Mouse (Mus musculus) thymus, adult 2 months (tissue): ENCODE measurements around the gene 4921507P07Rik. TPM values are rescaled to one million over a fixed set of nuclear protein-coding genes. Genes with fewer than 3 reads are reported as not detected.

Source experiments
- DNase-seq: peaks from one replicate; pipeline ENCODE4 v3.0.0; 2021
- H3K27ac ChIP-seq: fragments of 200-500 bp; 2 replicates; pipeline ENCODE4 v1.5.1; 2012; ENCODE audit warnings: low read length, control low read depth; ENCODE audit not compliant: control insufficient read depth, insufficient read depth
- H3K27me3 ChIP-seq: fragments of 200-500 bp; 2 replicates; pipeline ENCODE4 v1.6.1; 2012; ENCODE audit warnings: mild to moderate bottlenecking, low read length, moderate library complexity, mixed read lengths; ENCODE audit not compliant: control insufficient read depth, insufficient read depth
- H3K36me3 ChIP-seq: fragments of 200-500 bp; 2 replicates; pipeline ENCODE4 v1.6.1; 2012; ENCODE audit warnings: mild to moderate bottlenecking, low read length, moderate library complexity; ENCODE audit not compliant: control insufficient read depth, insufficient read depth
- H3K4me1 ChIP-seq: fragments of 200-500 bp; replicated peaks from 2 replicates; pipeline ENCODE4 v1.6.1; 2012; ENCODE audit warnings: low read length; ENCODE audit not compliant: control insufficient read depth, insufficient read depth
- H3K4me3 ChIP-seq: fragments of 200-500 bp; 2 replicates; pipeline ENCODE4 v1.5.1; 2012; ENCODE audit warnings: mild to moderate bottlenecking, low read length, control low read depth, moderate library complexity; ENCODE audit not compliant: control insufficient read depth, insufficient read depth
- CTCF ChIP-seq: fragments of 200-500 bp; IDR thresholded peaks from 2 replicates; pipeline ENCODE4 v1.5.1; 2012; ENCODE audit warnings: mild to moderate bottlenecking, control low read depth, low read length, moderate library complexity, borderline replicate concordance; ENCODE audit not compliant: control insufficient read depth, poor library complexity, insufficient read depth; ENCODE audit errors: extremely low read depth
- POLR2A ChIP-seq: fragments of 200-500 bp; IDR thresholded peaks from 2 replicates; pipeline ENCODE4 v1.6.1; 2012; ENCODE audit warnings: mild to moderate bottlenecking, low read length, control low read depth, moderate library complexity; ENCODE audit not compliant: control insufficient read depth, poor library complexity, insufficient read depth; ENCODE audit errors: extremely low read depth
- WGBS: fragments of 180-500 bp; shearing (Covaris S2); methylation state at CpG from one replicate; pipeline ENCODE4 v1.1.7; 2018; 5-methylcytosine and 5-hydroxymethylcytosine counted together
- polyA plus RNA-seq: library from polyadenylated mRNA; depleted of rRNA; stranded (reverse); fragments of >200 nt; gene quantifications from 2 replicates; pipeline ENCODE4 v1.2.3, GENCODE M21; 2012

The 4921507P07Rik gene
- polyA plus RNA-seq, 1 experiment, result 0.20 TPM

DNA sequence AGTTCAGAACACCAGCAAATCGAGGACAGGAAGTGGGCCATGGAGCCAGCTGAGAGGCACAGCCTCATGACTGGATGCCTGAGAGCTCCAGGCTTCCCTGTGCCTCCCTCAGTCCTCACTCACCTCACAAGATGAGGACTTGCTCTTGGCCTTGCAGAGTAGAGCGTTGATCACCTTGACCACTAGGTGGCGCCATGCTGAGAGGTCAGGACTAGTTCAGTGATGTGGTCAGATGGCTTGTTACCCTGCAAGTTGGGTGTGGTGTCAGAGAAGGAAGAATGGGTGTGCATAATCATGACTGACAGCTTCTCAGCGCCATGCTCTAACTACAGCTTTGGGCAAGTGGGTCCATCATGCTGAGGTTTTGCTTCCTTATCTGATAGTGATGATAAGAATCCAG, 5.2 kb upstream of the 4921507P07Rik start:
- H3K4me3 ChIP-seq, result no peak overlapping the region
- no peaks in the 10 kb centered on the region for H3K4me1 ChIP-seq
- no peaks in the 10 kb centered on the region for H3K27me3 ChIP-seq
- H3K27ac ChIP-seq, result no peak overlapping the region
- no peak for TF ChIP-seq POLR2A
- peak; percentile 75; the same call in 1 of the 2 replicates for TF ChIP-seq CTCF
- no peaks in the 10 kb centered on the region for H3K36me3 ChIP-seq
- 31% methylated on average over 4 of the region's 4 CpGs for WGBS
- DNase-seq, result peak; percentile 50

DNA sequence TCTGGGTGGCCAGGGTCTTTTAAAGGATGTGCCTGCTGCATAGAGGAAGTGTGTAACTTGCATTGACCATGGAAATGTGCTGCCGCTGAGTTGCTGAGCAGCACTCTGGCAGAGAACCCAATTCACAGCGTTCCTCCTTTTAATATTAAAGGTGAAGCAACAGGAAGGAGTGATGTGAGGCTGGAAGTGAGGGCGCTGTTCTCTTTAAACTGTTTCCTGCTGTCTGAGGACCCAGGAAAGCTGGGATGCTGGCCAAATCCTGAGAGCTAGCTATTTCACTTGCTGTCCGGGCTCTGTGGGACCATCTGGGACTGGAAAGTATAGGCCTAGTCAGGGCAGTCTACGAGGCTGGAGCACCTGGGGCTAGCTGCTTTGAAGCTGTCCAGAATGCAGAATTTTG, 2.1 kb upstream of the 4921507P07Rik start:
- DNase-seq, result no peak
- TF ChIP-seq POLR2A (no peak), CTCF (no peak)

DNA sequence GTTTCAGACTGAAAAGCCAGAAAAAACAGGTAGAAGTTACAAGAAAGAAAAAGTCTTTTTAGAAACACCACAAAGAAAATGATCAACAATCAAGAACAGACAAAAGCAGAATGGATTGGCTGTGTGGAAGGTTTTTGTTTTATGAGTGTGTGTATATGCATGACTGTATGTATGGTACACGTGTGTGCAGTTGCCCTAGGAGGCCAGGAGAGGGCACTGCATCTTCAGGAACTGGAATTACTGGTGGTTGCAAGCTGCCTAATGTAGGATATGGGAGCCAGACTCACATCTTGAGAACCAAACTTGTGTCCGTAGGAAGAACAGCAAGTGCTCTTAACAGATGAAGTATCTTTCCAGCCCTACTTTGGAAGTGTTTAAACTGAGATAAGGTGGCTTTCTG, 2.1 kb downstream of the 4921507P07Rik start:
- no peak overlapping the region for H3K27ac ChIP-seq
- no peaks in the 10 kb centered on the region; the same call in 1 of the 2 replicates for H3K4me1 ChIP-seq
- no peaks in the 10 kb centered on the region for H3K36me3 ChIP-seq
- no peak for DNase-seq
- H3K27me3 ChIP-seq, result no peaks in the 10 kb centered on the region; the same call in 1 of the 2 replicates
- no peak overlapping the region for H3K4me3 ChIP-seq
- TF ChIP-seq CTCF (no peak), POLR2A (no peak)
- WGBS, result 100% methylated on average over 2 of the region's 2 CpGs

More for the DNA sequence above, 2.1 kb upstream of the 4921507P07Rik start:
- Histone ChIP-seq H3K36me3 (no peaks in the 10 kb centered on the region), H3K4me1 (no peaks in the 10 kb centered on the region; the same call in 1 of the 2 replicates), H3K27me3 (no peaks in the 10 kb centered on the region; the same call in 1 of the 2 replicates), H3K27ac (no peak overlapping the region), H3K4me3 (no peak overlapping the region)
- WGBS, result 50% methylated on average over 5 of the region's 5 CpGs

DNA sequence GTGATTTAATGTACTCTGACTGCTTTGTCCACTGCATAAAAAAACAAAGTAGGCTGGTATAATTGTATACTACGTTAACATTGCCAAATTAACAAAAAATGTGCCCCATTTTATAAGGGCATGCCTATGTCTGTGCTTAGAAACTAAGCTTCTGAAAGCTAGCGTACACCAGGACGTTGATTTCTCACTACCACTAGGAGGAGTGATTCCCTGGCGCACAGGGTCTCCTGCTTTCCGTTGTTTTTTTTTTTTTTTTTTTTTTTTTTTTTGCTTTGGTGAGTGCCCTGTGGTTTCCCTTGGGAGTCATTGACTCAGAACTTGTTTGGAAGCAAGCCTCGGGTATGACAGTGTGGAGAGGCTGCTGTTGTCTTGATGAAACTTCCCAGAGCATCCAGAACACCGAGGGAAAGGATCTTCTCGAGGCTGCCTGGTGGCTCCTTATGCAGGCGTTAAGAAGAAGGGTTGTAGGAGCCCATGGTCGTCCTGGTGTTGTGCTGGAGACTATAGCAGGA, 3.0 kb downstream of the 4921507P07Rik start:
- 88% methylated on average over 10 of the region's 10 CpGs for WGBS
- Histone ChIP-seq H3K4me3 (no peak overlapping the region), H3K27ac (no peak overlapping the region), H3K4me1 (no peaks in the 10 kb centered on the region; the same call in 1 of the 2 replicates), H3K27me3 (no peaks in the 10 kb centered on the region; the same call in 1 of the 2 replicates), H3K36me3 (no peaks in the 10 kb centered on the region)
- TF ChIP-seq POLR2A, result no peak
- no peak for TF ChIP-seq CTCF
- DNase-seq, result no peak

DNA sequence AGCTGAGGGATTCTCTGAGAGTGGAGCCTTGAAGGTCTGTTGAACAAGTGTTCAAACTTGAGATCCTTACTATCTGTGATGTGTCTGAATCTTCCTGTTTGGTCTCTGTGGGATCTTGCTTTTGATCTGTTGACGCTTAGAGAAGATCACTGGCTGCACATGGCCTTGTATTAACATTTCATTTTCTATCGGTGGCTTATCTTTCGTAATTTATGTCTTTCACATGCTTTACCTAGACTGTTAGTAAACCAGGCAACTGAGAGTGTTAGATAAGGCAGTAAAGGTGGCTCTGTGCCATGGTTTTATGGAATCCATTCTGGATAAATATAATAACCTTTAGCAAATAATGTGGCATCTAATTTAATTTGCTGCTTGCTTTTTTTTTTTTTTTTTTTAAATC, 6.2 kb downstream of the 4921507P07Rik start:
- 70% methylated on average over 3 of the region's 3 CpGs for WGBS
- H3K4me3 ChIP-seq, result no peak overlapping the region
- H3K4me1 ChIP-seq, result no peaks in the 10 kb centered on the region
- DNase-seq, result no peak
- no peak for TF ChIP-seq CTCF
- TF ChIP-seq POLR2A, result no peak
- no peak overlapping the region for H3K27ac ChIP-seq
- H3K27me3 ChIP-seq, result no peaks in the 10 kb centered on the region; the same call in 1 of the 2 replicates
- no peaks in the 10 kb centered on the region for H3K36me3 ChIP-seq

DNA sequence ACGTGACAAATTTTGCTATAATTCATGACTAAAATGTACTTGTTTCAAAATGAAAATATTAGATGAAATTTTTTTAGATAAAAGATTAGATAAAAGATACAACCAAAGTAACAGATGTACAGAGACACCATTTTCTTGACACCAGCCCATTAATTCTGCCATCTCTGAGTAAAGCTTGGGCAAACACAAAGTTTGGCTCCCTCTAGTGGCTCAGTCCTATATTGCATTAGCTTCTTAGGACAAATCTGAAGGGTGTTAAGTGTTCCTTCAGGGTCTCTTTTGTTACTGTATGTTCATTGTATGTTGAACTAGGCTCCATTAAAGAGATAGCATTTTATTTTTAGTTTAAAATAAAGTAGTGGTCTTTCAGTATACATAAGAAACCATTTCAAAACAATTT, 8.2 kb downstream of the 4921507P07Rik start:
- Histone ChIP-seq H3K27ac (no peak overlapping the region), H3K27me3 (no peaks in the 10 kb centered on the region), H3K4me1 (no peaks in the 10 kb centered on the region), H3K36me3 (no peaks in the 10 kb centered on the region), H3K4me3 (no peak overlapping the region)
- TF ChIP-seq POLR2A (no peak), CTCF (no peak)
- DNase-seq, result peak; percentile 69
- WGBS, result 96% methylated on average over 1 of the region's 1 CpGs

DNA sequence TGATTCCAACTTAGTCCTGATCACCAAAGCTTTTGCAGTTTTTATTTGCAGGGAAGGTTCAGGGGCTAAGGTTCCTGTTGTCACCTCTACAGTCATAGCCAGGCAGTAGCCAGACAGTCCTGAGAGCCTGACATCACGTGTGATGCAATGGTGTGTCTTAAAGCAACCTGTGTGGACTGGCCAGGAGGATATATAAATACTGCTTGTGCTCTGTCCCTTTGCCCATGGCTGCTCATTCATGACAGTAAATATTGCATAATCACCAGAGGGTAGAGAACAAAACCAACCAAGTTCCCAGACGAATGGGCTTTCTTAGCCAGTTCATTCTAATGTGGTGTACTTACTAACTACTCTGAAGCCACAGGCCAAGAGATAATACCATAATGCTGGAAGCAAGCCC, 9.0 kb downstream of the 4921507P07Rik start:
- Histone ChIP-seq H3K4me1 (no peaks in the 10 kb centered on the region), H3K27me3 (no peaks in the 10 kb centered on the region), H3K4me3 (no peak overlapping the region), H3K36me3 (no peaks in the 10 kb centered on the region), H3K27ac (no peak overlapping the region)
- no peak for DNase-seq
- TF ChIP-seq CTCF, result no peak
- TF ChIP-seq POLR2A, result no peak
- WGBS, result 86% methylated on average over 2 of the region's 2 CpGs
